Mouse (Mus musculus): Measurements from ENCODE around the gene Ccdc171.

GRCm38 (mm10) chr4:83493112-83493511 lies 32.2 kb upstream of the Ccdc171 start:
- TF ChIP-seq POLR2A (IDR thresholded peaks at IDR 0.05; ENCODE audit: insufficient read depth, low read depth, low read length) (no peak), CTCF (IDR thresholded peaks at IDR 0.05) (peak; percentile 34; the same call in 1 of the 2 replicates), EP300 (IDR thresholded peaks at IDR 0.05; ENCODE audit: insufficient read depth, low read depth, low read length) (no peak)

Measured in heart, adult 2 months (tissue).